Mouse (Mus musculus): Measurements from ENCODE around the gene Rasal2.

Gene Rasal2

DNA sequence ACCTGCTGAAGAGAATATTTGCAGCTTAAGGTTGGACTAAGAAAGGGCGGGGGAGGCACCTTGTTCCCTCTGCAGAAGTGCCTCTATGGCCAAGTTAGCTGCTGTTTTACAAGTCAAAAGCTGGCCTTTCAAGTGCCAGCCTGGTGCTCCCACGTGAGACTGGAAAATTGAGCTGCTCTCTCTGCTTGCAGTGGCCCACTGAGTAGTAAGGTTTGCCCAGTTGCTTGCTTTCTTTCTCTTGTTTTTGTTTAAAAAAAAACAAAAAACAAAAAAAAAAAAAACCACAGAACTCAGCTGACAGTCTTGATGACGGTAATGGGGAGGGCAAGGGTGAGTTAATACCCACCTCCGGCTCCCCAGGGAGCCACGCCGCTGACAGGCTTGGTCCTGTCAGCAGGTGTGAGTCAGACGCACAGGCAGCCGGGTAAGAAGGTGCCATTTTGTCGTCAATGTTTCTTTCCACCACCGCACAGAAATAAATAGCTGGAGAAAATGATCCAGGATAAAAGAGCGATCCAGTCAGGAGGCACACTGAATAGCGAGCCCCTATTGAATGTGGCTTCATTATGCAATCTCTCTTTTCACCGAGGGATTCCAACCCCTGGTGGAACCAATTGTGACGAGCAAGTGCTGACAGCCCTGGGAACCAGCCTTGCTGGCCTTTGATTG lies 27.7 kb upstream of the Rasal2 start:
- no peak for DNase-seq (ENCODE audit: low read depth)

DNA sequence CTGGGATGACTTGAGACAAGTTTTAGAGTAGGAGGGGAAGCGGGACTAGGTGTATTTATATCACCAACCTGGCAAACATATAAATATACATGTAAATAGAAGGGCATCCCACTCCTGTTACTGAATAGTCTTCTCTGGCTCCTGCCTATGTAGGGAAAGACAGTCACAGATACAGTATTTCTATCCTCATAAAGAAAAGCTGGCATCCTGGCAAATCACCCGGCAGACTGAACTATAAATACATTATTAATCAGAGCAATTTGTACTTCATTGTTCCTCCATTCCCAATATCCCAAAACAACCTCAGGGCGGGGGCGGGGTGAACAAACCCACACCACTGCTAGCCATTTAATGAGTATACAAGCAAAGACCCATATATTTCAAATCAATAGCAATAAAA lies 26.7 kb upstream of the Rasal2 start:
- DNase-seq (ENCODE audit: low read depth): no peak

DNA sequence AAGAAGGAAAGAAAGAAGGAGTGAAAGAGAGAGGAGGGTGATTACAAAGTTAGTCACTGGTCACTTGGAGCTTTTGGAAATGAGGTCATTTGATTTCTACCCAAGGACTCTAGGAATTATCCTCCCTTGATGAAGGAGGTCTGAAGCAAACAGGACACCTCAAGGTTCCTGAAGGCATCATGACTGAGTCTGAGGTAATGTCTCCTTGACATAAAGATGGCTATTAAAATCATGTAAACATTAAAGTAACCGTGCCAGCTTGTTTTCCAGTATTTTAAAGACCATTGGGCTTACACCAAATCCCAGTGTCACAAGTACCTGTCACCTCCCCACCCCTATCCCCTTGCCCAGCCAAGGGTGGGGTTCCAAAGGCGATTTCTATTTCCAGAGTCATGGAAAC lies 25.9 kb upstream of the Rasal2 start:
- DNase-seq (ENCODE audit: low read depth): no peak

DNA sequence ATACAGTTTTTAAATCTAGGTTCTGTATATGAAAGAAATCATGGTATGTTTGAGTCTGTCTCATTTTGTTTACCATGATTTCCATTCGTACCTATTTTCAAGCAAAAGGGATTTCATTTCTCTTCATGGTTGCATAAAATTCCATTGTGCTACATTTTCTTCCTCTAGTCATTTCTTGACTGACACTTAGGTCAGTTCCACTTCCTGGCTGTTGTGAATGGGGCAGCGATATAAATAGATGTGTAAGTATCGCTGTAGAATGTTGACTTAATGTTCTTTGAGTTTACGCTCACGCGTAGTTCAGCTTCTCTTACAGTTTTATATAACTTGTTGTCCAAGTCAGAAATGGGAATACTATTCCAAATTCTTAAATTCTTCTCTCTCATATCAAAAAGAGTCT lies 23.5 kb upstream of the Rasal2 start:
- no peak for DNase-seq (ENCODE audit: low read depth)

DNA sequence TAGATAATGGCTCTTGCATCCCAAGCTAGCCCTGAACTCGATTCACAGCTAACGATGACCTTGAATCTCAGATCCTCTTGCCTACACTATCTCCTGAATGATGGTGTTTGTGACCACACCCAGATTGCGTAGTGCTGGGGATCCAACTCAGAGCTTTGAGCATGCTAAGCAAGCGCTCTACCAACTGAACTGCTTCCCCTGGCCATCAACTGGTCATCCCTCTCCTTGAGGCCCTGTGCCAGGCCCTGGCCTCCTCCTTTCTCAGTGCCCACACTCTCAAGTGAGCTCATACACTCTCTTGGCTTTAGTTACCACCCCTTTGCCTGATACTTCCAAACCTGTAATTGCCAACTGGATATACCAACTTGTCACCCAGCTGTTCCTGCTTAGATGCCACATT lies 22.0 kb upstream of the Rasal2 start:
- no peak for DNase-seq (ENCODE audit: low read depth)

DNA sequence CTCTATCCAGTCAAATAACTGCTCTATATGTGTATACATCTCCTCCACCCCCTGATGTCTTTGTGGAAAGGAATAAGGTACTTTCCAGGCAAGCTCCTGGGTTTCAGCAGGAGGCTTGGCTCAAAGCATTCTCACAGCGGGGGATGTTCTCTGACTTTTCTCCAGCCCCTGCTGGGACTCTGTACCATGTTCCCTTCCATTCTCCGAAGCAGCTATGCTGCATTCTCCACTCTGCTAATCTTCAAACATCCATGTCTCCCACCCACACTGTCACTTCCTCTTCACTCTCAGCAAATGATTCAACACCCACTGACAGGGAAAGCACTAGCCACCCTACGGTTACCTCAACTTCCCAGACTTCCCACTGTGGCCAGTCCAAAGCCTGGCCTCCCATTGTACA lies 20.9 kb upstream of the Rasal2 start:
- no peak for DNase-seq (ENCODE audit: low read depth)

DNA sequence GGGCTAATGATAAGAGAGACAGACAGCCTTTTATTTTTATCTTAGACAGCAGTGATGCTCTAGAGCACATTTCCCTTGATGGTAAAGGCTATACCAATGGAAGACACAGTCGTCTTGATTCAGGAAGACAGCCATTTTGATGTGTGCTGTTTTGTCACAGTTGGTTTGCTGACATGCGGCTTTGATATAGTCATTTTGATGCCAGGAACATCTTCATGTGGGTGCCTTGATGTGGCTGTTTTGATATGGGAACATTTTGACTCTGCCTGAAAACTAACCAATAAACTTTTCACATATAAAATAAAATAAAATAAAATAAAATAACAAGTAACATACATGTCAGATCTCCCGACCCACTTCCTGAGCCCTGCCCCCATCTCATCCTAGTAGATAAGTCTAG lies 16.0 kb upstream of the Rasal2 start:
- no peak for DNase-seq (ENCODE audit: low read depth)

DNA sequence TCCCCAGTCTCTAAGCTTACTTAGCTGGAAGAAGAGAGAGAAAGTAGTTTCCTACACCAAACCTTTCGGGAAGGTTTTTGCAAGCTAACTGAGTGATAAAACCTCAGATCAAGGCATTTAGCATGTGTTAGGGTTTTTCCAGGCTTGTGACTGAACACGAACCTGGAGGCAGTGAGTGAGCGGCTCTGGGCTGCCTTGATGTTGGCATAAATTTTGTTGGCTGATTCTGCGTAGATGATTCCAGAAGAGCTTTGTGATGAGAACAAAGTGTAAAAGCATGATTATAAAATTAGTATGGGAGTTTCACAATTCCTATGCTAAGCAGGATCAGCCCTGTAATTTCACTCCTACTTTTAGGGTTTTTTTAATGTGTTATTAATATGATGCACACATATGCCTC lies 15.2 kb upstream of the Rasal2 start:
- no peak for DNase-seq (ENCODE audit: low read depth)

DNA sequence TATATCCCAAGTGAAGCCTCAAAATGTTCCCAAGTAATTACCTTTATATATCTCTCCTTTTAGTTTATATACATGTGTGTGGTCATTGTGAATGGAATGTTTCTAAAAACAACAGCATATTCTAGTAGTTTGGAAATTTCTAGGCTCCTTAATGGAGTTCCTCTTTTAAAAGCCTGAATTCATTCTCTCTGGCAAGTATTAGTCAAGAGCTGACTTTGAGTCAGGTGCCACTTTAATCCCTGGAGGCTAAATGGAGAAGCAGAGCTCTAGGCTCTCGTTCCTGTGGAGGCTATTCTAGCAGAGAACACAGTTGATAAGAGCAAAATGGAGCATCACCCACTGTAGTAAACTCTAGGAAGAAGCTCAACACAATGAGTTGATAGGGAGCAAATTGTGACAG lies 14.5 kb upstream of the Rasal2 start:
- DNase-seq (ENCODE audit: low read depth): no peak

DNA sequence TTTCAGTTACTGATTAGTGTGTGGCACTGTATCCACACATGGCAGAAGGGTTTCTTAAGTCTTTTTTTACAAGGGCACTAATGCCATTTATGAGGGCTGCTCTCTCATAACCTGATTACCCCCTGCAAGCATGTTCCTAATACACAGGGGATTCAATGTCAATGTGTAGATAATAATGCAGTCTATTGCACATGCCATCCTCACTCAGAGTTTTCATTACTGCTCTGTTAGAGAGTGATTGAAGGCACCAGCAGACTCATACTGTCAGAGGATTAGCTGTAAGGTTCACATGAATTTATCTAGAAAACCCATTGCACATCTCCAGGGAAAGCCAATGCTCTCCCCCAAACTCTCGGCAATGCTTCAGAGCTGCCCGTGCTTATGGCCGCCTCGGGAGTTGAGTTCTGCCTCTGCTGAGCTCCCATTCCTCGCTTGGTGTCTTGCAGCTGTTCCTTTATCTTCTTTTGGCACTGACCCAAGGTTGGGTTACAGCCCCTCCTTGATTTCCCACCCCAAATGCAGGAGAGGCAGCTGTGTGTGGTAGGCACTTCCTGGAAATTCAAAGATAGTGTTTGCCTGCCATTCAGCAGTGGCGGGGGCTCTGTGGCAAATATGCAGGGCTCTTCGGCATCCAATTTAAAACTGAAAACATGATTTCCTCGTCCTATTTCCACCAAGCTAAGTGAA lies 13.5 kb upstream of the Rasal2 start:
- DNase-seq (ENCODE audit: low read depth): no peak

DNA sequence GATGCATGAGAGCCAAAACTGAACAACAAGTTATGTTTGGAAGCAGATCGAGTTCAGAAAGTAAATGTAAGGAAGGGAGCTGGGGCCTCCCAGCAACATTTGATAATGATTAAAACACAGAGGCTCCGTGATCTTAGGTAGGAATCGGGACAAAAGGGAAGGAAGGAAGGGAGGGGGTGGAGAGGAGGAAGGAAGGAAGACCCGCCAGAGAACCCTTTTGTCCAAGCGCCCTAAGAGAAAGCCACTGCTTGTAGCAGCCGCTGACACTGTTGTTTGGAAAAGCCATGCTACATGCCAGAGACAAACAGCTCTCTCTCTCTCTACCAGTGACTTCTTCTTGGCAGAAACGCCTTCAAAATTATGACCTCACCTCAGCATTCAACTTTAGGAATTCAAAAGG lies 5.5 kb upstream of the Rasal2 start:
- DNase-seq (ENCODE audit: low read depth): no peak

DNA sequence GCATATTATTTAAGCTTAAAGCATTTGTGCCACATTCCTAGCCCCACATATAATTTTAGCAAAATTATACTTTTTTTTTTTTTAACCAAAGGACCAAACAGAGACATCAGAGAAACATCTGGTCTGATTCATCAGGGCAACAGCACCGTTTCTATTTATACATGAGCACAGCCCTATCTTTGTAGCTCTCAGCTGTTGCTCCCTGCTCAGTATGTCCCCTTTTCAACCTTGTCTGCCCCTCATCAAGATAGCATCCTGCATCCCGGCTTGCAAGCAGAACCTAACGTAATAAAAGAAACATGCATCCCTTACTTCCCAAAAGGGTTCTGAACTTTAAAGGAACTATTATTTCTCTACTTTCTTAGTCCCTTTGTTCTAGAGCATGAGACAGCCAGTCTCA lies 5.0 kb upstream of the Rasal2 start:
- DNase-seq (ENCODE audit: low read depth): no peak

DNA sequence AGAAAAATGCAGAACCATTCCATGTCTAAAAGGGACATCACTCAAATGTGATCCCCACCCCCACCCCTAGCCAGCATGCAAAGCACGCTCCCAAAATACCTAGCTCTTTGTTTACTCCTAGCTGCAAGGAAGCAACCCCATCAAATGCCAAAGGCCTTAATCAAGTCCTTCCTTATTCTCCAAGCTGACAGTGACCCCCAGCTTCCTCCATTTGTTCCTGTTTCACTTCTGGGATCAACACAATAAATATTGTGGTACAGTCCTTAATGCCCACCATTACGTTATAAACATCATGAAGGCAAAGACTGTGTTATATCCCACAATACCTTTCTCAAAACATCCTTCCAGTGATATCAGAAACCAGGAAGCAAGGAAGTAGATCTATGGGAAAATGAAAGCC lies 4.2 kb upstream of the Rasal2 start:
- no peak for DNase-seq (ENCODE audit: low read depth)

DNA sequence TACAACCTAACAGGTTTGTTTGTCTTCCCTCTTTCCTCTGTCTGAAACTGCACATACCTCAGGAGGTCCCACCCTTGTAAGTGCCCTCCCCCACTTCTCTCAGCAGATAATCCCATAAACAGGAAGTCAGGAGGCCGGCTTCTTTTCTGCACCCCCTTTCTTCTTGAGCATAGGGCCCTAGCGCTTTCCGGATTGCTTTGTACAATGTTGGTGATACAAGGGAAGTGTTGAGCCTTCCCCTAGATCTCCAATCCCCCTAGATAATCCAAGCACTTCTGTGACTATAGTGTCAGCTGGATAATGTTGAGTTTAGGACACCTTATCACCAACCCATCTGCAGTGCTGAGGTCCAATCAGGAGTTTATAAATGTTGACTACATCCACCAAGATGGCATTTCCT lies 3.4 kb upstream of the Rasal2 start:
- no peak for DNase-seq (ENCODE audit: low read depth)

DNA sequence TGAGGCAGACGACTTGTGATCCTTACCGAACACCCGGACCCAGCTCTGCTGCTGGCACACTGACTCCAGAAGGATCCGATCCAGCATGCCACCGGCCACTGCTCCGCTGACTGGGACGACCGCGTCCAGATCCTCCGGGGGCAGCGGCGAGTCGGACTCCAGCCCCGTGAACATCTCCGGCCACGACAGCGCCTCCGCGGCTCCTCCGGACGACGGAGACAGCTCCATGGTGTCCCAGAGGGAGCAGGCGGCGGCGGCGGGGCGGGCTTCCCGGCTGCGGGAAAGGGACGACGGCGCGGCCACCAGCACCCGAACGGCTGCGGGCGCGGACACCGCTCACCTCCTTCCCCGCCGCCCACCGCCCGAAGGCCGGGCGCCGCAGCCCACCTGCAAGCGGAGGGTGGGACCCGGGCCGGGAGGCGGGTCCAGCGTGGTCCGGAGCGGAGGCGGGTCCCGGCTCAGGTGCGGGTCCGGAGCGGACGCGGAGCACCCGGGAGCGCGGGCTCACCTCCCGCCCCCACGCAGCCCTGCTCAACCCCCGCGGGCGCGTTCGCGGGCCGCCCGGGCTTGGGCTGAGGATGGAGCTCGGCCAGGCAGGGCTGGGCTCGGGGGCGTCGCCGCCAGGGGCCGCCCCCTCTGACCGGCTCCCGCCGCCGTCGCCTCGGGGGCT lies 549 bp downstream of the Rasal2 start:
- DNase-seq (ENCODE audit: low read depth): no peak

DNA sequence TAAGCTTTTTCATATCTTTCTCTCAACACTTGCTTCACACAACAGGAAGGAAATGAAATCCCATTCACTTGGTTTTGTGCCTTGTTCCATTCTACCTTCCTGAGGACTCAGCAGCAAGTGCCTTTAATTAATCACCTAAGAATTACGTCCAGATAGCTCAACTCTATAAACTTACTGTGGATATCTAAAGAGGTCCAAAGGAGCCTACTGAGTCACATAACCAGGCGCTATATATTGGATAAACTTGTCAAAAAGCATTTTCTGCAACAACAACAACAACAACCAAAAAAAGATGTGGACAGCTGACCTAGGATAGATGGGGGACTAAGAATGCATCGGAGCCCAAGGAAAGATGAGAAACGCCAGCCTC lies 1.1 kb downstream of the Rasal2 start:
- no peak for DNase-seq (ENCODE audit: low read depth)

DNA sequence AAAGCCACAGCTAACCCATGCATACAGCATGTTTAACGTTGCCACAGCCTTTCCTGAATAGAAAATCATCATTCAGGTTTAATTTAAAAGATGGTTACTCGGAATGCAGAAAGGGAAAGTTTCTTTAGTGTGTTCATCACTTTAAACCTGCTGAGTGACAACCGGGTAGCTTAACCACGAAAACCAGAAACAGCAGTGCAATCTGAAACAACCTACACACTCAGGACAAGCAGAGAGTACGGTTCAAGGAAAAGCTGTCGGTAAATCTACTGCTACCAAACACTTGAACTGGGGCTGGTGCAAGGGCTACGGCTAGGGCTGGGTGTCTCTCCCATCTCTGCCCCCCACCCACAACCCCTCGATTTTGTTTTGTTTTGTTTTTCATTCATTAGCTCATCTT lies 1.5 kb downstream of the Rasal2 start:
- no peak for DNase-seq (ENCODE audit: low read depth)

DNA sequence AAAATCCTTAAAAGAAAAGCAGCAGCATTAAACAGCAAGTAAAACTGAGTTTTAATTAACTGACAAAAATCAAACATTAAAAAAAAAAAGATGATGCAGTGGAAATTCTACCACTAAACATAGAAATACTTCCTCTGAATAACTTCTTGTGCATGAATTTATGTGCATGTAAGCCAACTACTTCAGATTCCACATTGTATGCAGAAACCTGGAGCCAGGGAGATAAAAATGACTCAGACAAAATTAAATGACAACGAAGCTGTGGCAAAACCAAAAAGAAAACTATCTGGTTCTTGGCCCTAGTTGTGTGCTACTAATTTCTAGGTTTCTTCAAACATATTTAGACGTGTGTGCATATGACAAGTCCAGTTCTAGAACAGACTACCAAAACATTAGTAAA lies 2.7 kb downstream of the Rasal2 start:
- DNase-seq (ENCODE audit: low read depth): no peak

DNA sequence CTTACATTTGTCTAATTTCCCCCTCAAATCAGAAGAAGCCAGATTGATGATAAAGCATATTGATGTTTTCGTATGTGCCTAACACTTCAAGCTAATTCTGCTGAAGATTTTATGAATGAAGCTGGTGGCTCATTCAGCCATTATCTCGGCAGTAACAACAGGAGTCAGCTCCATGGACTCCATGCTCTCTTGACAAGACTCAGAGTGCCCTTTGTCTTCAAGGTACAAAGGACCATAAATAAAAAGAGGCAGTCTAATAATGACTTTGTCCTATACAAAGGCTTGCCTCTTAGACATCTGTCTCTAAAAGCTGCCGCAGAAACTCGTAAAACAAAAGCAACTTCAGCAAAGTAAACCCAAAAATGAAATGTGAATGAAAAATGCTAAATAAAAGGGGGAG lies 24.4 kb downstream of the Rasal2 start:
- no peak for DNase-seq (ENCODE audit: low read depth)

DNA sequence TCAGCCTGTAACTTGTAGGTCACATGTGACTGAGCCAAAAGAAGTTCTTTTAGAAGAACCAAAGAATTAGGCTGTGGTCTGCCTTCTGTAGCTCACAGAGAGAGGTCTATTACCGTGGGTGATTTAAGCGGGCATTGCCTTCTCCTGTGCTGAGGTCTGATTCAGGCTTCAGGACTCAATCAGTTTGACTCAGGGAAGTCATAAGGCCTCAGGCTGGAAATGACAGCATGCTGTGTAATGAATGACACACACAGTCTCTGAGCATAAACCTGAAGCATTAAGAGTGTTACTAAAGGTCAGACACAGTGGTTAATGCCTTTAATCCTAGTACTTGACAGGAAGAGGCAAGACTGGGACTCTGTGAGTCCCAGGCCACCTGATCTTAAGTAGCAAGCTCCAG lies 31.7 kb downstream of the Rasal2 start:
- no peak for DNase-seq (ENCODE audit: low read depth)

DNA sequence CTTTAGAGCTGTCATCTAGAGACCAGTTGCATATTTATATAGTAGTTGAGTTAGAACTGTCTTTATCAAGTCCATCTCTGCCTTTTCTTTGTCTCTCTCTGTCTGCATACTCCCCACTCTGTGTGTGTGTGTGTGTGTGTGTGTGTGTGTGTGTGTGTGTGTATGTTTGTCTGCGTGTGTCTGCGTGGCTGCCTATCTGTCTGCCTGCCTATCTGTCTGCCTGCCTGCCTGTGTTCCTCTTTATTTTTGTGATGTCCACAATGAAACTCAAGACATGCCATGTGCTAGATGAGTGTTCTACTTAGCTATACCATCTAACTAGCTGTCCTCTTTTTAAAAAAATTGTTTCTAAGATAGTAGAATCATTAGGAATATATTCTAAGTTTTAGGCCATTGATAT lies 42.0 kb downstream of the Rasal2 start:
- no peak for DNase-seq (ENCODE audit: low read depth)

DNA sequence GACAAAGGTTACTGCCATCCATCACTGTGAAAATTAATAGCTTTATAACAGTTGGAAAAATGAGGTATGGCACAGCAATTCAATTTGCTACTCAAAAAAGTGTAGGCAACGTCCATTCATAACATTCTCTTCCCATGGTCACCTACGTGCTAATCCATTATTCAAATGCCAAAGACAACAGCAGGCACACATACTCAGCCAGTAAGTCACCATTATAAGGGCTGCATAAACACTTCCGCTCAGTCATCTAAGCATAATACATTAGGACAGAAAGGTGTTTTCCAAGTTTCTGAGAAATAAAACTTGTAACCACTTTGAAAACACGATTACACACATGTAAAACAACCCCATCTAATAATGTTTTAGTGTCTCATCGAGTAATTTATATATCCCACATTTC lies 44.1 kb downstream of the Rasal2 start:
- DNase-seq (ENCODE audit: low read depth): no peak

DNA sequence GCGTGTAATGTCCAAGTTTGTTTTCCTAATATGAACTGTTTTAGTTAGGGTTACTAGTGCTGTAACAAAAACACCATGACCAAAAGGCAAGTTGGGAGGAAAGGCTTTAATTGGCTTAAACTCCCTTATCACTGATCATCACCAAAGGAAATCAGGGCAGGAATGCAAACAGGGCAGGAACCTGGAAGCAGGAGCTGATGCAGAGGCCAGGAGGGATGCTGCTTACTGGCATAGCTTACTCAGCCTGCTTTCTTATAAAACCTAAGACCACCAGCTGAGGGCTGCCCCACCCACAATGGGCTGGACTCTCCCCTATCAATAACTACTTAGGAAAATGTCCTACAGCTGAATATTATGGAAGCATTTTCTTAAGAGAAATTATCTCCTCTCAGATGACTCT lies 65.7 kb downstream of the Rasal2 start:
- DNase-seq (ENCODE audit: low read depth): no peak

DNA sequence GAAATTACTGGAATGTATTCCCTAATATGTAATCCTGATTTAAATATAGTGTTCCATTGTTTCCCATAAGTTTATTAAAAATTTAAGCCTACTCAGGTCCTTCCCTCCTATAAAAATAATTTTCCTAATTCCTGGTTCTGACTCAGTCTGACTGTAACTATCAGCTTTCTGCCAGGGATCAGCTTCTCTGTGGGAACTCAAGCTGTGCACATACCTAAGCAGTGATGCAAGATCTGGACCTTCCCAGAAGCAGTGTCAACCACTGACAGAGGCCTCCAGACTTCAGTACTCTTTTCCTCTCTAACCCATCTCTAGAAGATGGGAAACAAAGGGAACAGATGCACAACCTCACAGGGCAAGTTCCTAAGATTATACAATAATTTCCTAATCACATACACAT lies 68.9 kb downstream of the Rasal2 start:
- no peak for DNase-seq (ENCODE audit: low read depth)

Data from c-Kit-positive CD71-positive TER-119-negative erythroid progenitor cells, embryonic 14.5 days (primary cell).